Mouse (Mus musculus): ENCODE measurements at regions not wholly inside any gene's neighbourhood (a gene's known extent, or its start where the extent isn't known, plus 50 kb on each side); places are given as distances from the start of the nearest gene placed in this dataset.

- intact Hi-C loops (cut with DNase I), result no loop called here
- DNase-seq (ENCODE audit: extremely low spot score in 1 of 2, low spot score in 2 of 2), result no peak
These were observed 96.0 kb upstream of the Phyhipl start for GRCm38 (mm10) chr10:70751771-70752170.

GRCm38 (mm10) chr10:70750356-70751145 lies 94.8 kb upstream of the Phyhipl start:
- intact Hi-C loops (cut with DNase I), result no loop called here
- peak in 1 of 2 experiments; percentile 50 for DNase-seq (ENCODE audit: extremely low spot score in 1 of 2, low spot score in 2 of 2)

- intact Hi-C loops (cut with DNase I), result no loop called here
- DNase-seq (ENCODE audit: extremely low spot score in 1 of 2, low spot score in 2 of 2), result no peak
These were observed 90.8 kb upstream of the Phyhipl start for GRCm38 (mm10) chr10:70746612-70747011.

GRCm38 (mm10) chr10:70741909-70742308 lies 86.1 kb upstream of the Phyhipl start:
- DNase-seq (ENCODE audit: extremely low spot score in 1 of 2, low spot score in 2 of 2), result no peak
- intact Hi-C loops (cut with DNase I), result no loop called here

- intact Hi-C loops (cut with DNase I), result no loop called here
- DNase-seq (ENCODE audit: extremely low spot score in 1 of 2, low spot score in 2 of 2), result no peak
These were observed 84.3 kb upstream of the Phyhipl start for GRCm38 (mm10) chr10:70740095-70740494.

- intact Hi-C loops (cut with DNase I), result no loop called here
- no peak for DNase-seq (ENCODE audit: extremely low spot score in 1 of 2, low spot score in 2 of 2)
These were observed 83.7 kb upstream of the Phyhipl start for GRCm38 (mm10) chr10:70739348-70739966.

GRCm38 (mm10) chr10:70738686-70739085 lies 82.9 kb upstream of the Phyhipl start:
- intact Hi-C loops (cut with DNase I), result no loop called here
- DNase-seq (ENCODE audit: extremely low spot score in 1 of 2, low spot score in 2 of 2), result no peak

- intact Hi-C loops (cut with DNase I), result no loop called here
- no peak for DNase-seq (ENCODE audit: extremely low spot score in 1 of 2, low spot score in 2 of 2)
These were observed 78.2 kb upstream of the Phyhipl start for GRCm38 (mm10) chr10:70733956-70734355.

GRCm38 (mm10) chr10:70733478-70733877 lies 77.7 kb upstream of the Phyhipl start:
- intact Hi-C loops (cut with DNase I), result no loop called here
- DNase-seq (ENCODE audit: extremely low spot score in 1 of 2, low spot score in 2 of 2), result no peak

- no peak for DNase-seq (ENCODE audit: extremely low spot score in 1 of 2, low spot score in 2 of 2)
- intact Hi-C loops (cut with DNase I), result no loop called here
These were observed 69.3 kb upstream of the Phyhipl start for GRCm38 (mm10) chr10:70725091-70725490.

- no peak for DNase-seq (ENCODE audit: extremely low spot score in 1 of 2, low spot score in 2 of 2)
- intact Hi-C loops (cut with DNase I), result no loop called here
These were observed 67.0 kb upstream of the Phyhipl start for GRCm38 (mm10) chr10:70722783-70723182.

- DNase-seq (ENCODE audit: extremely low spot score in 1 of 2, low spot score in 2 of 2), result no peak
- intact Hi-C loops (cut with DNase I), result no loop called here
These were observed 66.6 kb upstream of the Phyhipl start for GRCm38 (mm10) chr10:70722381-70722780.

- DNase-seq (ENCODE audit: extremely low spot score in 1 of 2, low spot score in 2 of 2), result peak in 1 of 2 experiments; percentile 12
- intact Hi-C loops (cut with DNase I), result loop anchor here (5.0 kb wide), 2 partner anchors 85 to 120 kb away; no protein-coding TSS in a partner anchor
These were observed 61.7 kb upstream of the Phyhipl start for GRCm38 (mm10) chr10:70717464-70717863.

- intact Hi-C loops (cut with DNase I), result loop anchor here (5.0 kb wide), 2 partner anchors 85 to 120 kb away; no protein-coding TSS in a partner anchor
- DNase-seq (ENCODE audit: extremely low spot score in 1 of 2, low spot score in 2 of 2), result peak; percentile 55 to 85
These were observed 61.3 kb upstream of the Phyhipl start for GRCm38 (mm10) chr10:70717025-70717424.

GRCm38 (mm10) chr10:70713306-70713705 lies 57.5 kb upstream of the Phyhipl start:
- DNase-seq (ENCODE audit: extremely low spot score in 1 of 2, low spot score in 2 of 2), result peak in 1 of 2 experiments; percentile 29
- intact Hi-C loops (cut with DNase I), result no loop called here

GRCm38 (mm10) chr10:70708806-70709205 lies 53.0 kb upstream of the Phyhipl start:
- DNase-seq (ENCODE audit: extremely low spot score in 1 of 2, low spot score in 2 of 2), result no peak
- intact Hi-C loops (cut with DNase I), result no loop called here
